ENCODE assay signal across 16 mouse cellular contexts in the genomic region with DNA sequence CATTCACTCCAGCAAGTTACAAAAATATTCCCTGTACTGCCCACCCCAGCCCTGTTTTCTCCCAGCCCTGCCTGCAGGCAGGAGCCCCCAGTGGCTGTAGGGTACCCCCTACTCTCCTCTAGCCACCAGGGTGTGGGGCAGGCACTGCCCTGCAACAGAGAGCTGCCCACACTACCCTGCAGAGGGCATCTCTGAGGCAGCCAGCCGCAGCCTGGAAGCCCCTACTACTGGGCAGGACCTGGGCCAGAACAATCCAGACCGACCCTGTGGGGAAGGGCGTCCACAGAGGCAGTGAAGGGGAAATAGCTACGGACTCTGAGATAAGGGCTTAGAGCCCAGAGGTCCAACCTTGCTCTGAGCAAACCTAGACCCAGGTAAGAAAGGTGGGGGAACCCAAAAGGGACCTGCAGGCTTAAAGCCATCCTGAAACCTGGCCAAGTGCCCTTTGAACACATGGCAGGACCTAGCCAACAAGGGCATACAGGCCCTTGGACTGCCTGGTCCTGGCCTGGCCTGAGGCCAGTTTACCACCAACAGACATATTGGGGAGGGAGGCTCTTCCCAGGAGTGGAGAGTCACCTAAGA. TPM values are rescaled to one million over a fixed set of nuclear protein-coding genes. Genes with fewer than 3 reads are reported as not detected.
DNase-seq lines count a peak whose midpoint lies in the region; ATAC-seq and TF ChIP-seq lines count a peak whose summit lies in the region.
"Had no signal": no experiment of that assay in that cellular context is flagged by ENCODE, and none has a peak within 500 bp of the region (broad histone marks: within the 10 kb centered on the region; RNA-seq: fewer than 3 reads in every experiment).

No protein-coding gene starts in this region.

- ATAC-seq in hindbrain, embryonic 14.5 days (ENCODE audit: low FRiP score), result no peak
- no peak for ATAC-seq in kidney, embryonic 16.5 days (ENCODE audit: low FRiP score, low TSS enrichment)

- H3K27ac ChIP-seq in hindbrain, embryonic 10.5 days, result 0 out of 2 replicates have a peak overlapping the region, but pooled peaks have one; percentile 20
- H3K27ac ChIP-seq in hindbrain, embryonic 14.5 days, result no peak overlapping the region
- no peak overlapping the region for H3K27ac ChIP-seq in kidney, adult 2 months (ENCODE audit: insufficient read depth, low read depth, low read length)
- H3K27ac ChIP-seq in kidney, embryonic 16.5 days (ENCODE audit: low read length), result no peak overlapping the region
- H3K27ac ChIP-seq: forebrain, embryonic 10.5 days; gastrocnemius, adult 2 months; heart, embryonic 13.5 days; liver, embryonic 14.5 days; macrophage had no signal

- peaks cover 19% of the 10 kb centered on the region for H3K4me1 ChIP-seq in hindbrain, embryonic 10.5 days (replicated peaks)
- H3K4me1 ChIP-seq in hindbrain, embryonic 14.5 days (replicated peaks; ENCODE audit: control insufficient read depth, insufficient read depth, low read length), result peaks cover under 1% of the 10 kb centered on the region; the same call in 1 of the 2 replicates
- 0 out of 2 replicates have a peak, but pooled peaks cover 3% of the 10 kb centered on the region for H3K4me1 ChIP-seq in kidney, adult 2 months (ENCODE audit: control insufficient read depth, insufficient read depth, low read length)
- H3K4me1 ChIP-seq in kidney, embryonic 16.5 days (ENCODE audit: insufficient read depth, low read length), result peaks cover 11% of the 10 kb centered on the region

- H3K4me2 ChIP-seq in hindbrain, embryonic 14.5 days (replicated peaks), result no peak overlapping the region
- H3K4me2 ChIP-seq in kidney, embryonic 16.5 days (replicated peaks; ENCODE audit: low read depth, low read length), result no peak overlapping the region
- H3K4me2 ChIP-seq: heart, embryonic 13.5 days; midbrain, embryonic 11.5 days had no signal

- H3K36me3 ChIP-seq in hindbrain, embryonic 10.5 days, result 0 out of 2 replicates have a peak, but pooled peaks cover 5% of the 10 kb centered on the region
- H3K36me3 ChIP-seq in hindbrain, embryonic 14.5 days (replicated peaks; ENCODE audit: control insufficient read depth, insufficient read depth), result peaks cover 51% of the 10 kb centered on the region
- no peaks in the 10 kb centered on the region for H3K36me3 ChIP-seq in kidney, adult 2 months (ENCODE audit: control insufficient read depth, insufficient read depth, low read length)
- 0 out of 2 replicates have a peak, but pooled peaks cover 3% of the 10 kb centered on the region for H3K36me3 ChIP-seq in kidney, embryonic 16.5 days (ENCODE audit: insufficient read depth, low read length)
- H3K36me3 ChIP-seq: forebrain, embryonic 10.5 days had no signal

- TF ChIP-seq POLR2A in kidney, adult 2 months (IDR thresholded peaks at IDR 0.05; ENCODE audit: low read depth, low read length), result no peak

- peaks cover 26% of the 10 kb centered on the region for H3K27me3 ChIP-seq in hindbrain, embryonic 10.5 days (ENCODE audit: insufficient read depth, poor library complexity, severe bottlenecking)
- H3K27me3 ChIP-seq in hindbrain, embryonic 14.5 days (ENCODE audit: control insufficient read depth, insufficient read depth, low read length), result no peaks in the 10 kb centered on the region
- no peaks in the 10 kb centered on the region for H3K27me3 ChIP-seq in kidney, adult 2 months (replicated peaks; ENCODE audit: control insufficient read depth, insufficient read depth, low read length)
- H3K27me3 ChIP-seq in kidney, embryonic 16.5 days (ENCODE audit: insufficient read depth, low read length), result 0 out of 2 replicates have a peak, but pooled peaks cover 6% of the 10 kb centered on the region

- 75% methylated on average over 4 of the region's 4 CpGs for WGBS in hindbrain, embryonic 10.5 days
- 79% methylated on average over 4 of the region's 4 CpGs for whole genome bisulfite sequencing in hindbrain, embryonic 14.5 days
- WGBS in kidney, adult 2 months, result 31% methylated on average over 4 of the region's 4 CpGs
- WGBS in kidney, embryonic 16.5 days, result 60% methylated on average over 4 of the region's 4 CpGs

- DNase-seq in hindbrain, embryonic 10.5 days (ENCODE audit: low spot score), result no peak
- no peak for DNase-seq in hindbrain, embryonic 14.5 days (ENCODE audit: low spot score)
- DNase-seq in kidney, adult 2 months, result peak; percentile 90
- DNase-seq in kidney, adult 9 months, result peak; percentile 90
- peak; percentile 84 for DNase-seq in kidney, postnatal 14 days
- DNase-seq in gastrocnemius, postnatal 4 days (ENCODE audit: low spot score in 2 of 2), result no peak
- DNase-seq: gastrocnemius, adult 2 months; right cerebral cortex, postnatal 4 days had no signal

- no peaks in the 10 kb centered on the region for H3K9me3 ChIP-seq in hindbrain, embryonic 10.5 days
- H3K9me3 ChIP-seq in hindbrain, embryonic 14.5 days (ENCODE audit: control insufficient read depth, low read length), result no peaks in the 10 kb centered on the region
- H3K9me3 ChIP-seq in kidney, embryonic 16.5 days (ENCODE audit: low read length), result no peaks in the 10 kb centered on the region
- H3K9me3 ChIP-seq: forebrain, embryonic 10.5 days; heart, embryonic 13.5 days had no signal

- no peak overlapping the region for H3K9ac ChIP-seq in hindbrain, embryonic 14.5 days
- no peak overlapping the region for H3K9ac ChIP-seq in kidney, embryonic 16.5 days (replicated peaks; ENCODE audit: low read length)
- H3K9ac ChIP-seq: heart, embryonic 13.5 days; liver, embryonic 14.5 days had no signal

- H3K4me3 ChIP-seq in hindbrain, embryonic 10.5 days, result no peak overlapping the region
- H3K4me3 ChIP-seq in hindbrain, embryonic 14.5 days (replicated peaks; ENCODE audit: low read length), result no peak overlapping the region
- H3K4me3 ChIP-seq in kidney, adult 2 months (ENCODE audit: insufficient read depth, low read depth, low read length), result no peak overlapping the region
- no peak overlapping the region for H3K4me3 ChIP-seq in kidney, embryonic 16.5 days (ENCODE audit: low read length)
- H3K4me3 ChIP-seq: forebrain, embryonic 10.5 days; gastrocnemius, adult 2 months; heart, embryonic 13.5 days; left cerebral cortex, adult 2 months had no signal

- 0 out of 2 replicates have a peak, but pooled peaks have one; percentile 11 for TF ChIP-seq CTCF in kidney, adult 2 months (conservative IDR thresholded peaks at IDR 0.05; ENCODE audit: insufficient read depth, insufficient read length, low read depth, low read length)

RNA-seq across cellular contexts. Expression of a gene that starts 39.4 kb away (rescaled TPM):
- 1.6 and 3.2 TPM in 2 replicates for polyA plus RNA-seq in hindbrain, embryonic 10.5 days (2016; fragmentation: Nextera tagmentation; extraction: Ambion mirVana)
- polyA plus RNA-seq in hindbrain, embryonic 14.5 days (2014; fragmentation: Nextera tagmentation; extraction: Ambion mirVana), result 45.3 and 49.1 TPM in 2 replicates
- 5.1 and 6.8 TPM in 2 replicates for polyA plus RNA-seq in kidney, adult 2 months (2012; rRNA removed)
- polyA plus RNA-seq in kidney, embryonic 16.5 days (2015; fragmentation: Nextera tagmentation; extraction: Ambion mirVana), result 1.7 and 2.0 TPM in 2 replicates
- total RNA-seq in gastrocnemius, postnatal 4 days (2021), result 10 to 100 TPM; 25.9 to 29.2 TPM
- polyA plus RNA-seq: C2C12 had no signal

Comparison
In these comparisons a context has a peak if more than half of its experiments do, and no peak if none do; other contexts are left out.
1. DNase-seq: peak in kidney, adult 2 months (single experiment), kidney, adult 9 months (single experiment) and kidney, postnatal 14 days (single experiment); none in hindbrain, embryonic 10.5 days (single experiment), hindbrain, embryonic 14.5 days (single experiment) and gastrocnemius, postnatal 4 days (0 of 2).